Mouse (Mus musculus) olfactory bulb, adult 2 months (tissue): ENCODE data around the gene Gm20696.

ENCODE experiments used
- CTCF ChIP-seq: fragments of 200-500 bp; IDR thresholded peaks from 2 replicates; pipeline ENCODE4 v1.5.1; 2012; ENCODE audit warnings: low read depth, mild to moderate bottlenecking, low read length, moderate library complexity; ENCODE audit not compliant: insufficient read depth
- POLR2A ChIP-seq: fragments of 200-500 bp; IDR thresholded peaks from 2 replicates; pipeline ENCODE4 v1.6.1; 2012; ENCODE audit warnings: mild to moderate bottlenecking, low read depth, low read length, moderate library complexity; ENCODE audit not compliant: insufficient read depth

- TF ChIP-seq CTCF (no peak), POLR2A (no peak)
Observed at GRCm38 (mm10) chr6:99251924-99252323, 414.7 kb downstream of the Gm20696 start.
